Mouse (Mus musculus) CD4-positive, CD25-positive, alpha-beta regulatory T cell, adult 2 months (primary cell): ENCODE results near the gene Upb1.
"Not testable (repeated sequence)": the region's sequence is repeated elsewhere in the genome, so short reads cannot be mapped to it uniquely, and the experiment has no call there.

Experiments used
- DNase-seq: peaks from one replicate; pipeline ENCODE4 v3.0.0-alpha.2; 2012; ENCODE audit warnings: low read depth, low spot score

The Upb1 gene

GRCm38 (mm10) chr10:75451036-75451786 is 50.3 kb downstream of the Upb1 start:
- DNase-seq = no peak

DNA sequence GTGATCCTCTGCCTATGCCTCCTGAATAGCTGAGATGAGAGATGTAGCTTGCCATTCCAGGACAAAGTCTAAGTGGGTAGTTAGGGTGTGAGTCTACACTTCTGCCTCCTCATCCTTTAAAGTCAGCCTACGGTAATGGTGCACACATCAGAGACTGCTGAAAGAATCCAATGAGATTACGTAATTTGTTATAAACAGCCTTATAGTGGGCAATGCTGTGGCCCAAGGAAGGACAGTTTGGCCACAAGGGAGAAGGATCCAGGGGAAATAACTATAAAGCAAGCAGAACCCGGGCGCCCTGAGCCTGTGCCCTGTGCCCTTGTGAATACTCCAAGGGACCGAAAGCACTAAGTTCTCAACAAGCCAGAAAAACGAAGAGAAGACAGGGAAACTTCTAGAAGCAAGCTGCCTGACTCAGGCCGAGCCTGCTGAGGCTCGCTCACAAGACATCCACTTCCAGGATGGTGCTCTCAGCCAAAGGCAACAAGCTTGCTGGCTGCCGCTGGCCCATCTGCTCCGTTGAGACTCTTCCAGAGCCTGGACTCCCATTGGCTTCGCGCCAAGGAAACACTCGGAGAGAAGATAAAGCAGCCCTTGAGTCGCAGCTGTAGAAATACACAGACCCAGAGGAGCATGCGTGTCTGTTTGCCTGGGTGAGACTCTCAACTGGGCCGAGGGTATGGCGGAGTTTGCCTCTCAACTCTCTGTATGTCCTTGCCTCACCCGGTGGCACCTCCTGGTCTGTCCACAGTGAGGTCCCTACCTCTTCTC is 55.3 kb downstream of the Upb1 start:
- DNase-seq = not testable (repeated sequence)

- DNase-seq = no peak
Observed at GRCm38 (mm10) chr10:75457852-75458251, 56.9 kb downstream of the Upb1 start.

DNA sequence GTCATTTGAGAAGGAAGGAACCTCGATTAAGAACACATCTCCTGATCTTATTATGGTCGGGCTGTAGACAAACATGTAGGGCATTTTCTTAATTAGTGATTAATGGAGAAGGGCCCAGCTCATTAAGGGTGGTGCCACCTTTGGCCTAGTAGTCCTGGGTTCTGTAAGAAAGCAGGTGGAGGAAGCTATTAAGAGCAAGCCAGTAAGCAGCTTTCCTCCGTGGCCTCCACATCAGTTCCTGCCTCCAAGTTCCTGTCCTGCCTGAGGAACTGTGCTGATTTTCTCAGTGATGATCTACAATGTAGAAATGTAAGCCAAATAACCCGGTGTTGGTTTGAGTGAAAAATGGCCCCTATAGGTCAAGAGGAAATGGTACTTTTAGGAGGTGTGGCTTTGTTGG is 57.4 kb downstream of the Upb1 start:
- no peak for DNase-seq

GRCm38 (mm10) chr10:75462728-75463127 is 61.8 kb downstream of the Upb1 start:
- DNase-seq = no peak

DNA sequence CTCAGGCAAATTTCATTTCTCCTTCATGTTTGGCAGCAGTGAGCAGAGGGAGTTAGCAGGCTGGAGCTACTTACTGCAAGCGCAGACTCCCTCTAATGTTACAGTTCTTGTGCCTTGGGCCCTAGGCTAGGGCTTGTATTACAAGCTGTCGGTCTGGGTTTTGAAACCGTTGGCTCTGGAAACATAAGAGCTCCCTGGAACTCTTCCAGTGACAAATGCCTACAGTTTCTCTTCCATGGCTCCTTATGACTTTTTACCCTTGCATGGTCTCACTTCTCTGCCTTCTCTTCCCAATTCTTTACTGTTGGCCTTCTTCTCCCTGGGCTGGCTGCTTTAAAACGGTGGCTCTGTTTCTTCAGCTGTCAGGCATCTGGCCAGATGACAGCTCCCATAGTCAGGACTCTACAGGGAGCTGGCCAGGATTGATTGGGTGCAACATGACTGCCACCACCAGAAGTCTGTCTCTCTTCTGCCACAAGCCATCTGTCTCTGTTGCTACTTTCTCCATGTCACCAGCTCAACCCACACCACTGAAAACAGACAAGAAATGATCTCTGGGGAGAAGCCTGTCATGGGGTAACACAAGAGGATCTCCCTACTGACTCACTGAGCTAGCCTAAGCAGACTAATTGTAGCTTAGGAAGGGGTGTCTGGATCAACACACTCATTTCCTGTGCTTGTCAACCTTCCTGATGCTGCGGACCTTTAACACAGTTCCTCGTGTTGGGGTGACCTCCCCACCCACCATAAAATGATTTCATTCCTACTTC is 65.1 kb downstream of the Upb1 start:
- DNase-seq = no peak

DNA sequence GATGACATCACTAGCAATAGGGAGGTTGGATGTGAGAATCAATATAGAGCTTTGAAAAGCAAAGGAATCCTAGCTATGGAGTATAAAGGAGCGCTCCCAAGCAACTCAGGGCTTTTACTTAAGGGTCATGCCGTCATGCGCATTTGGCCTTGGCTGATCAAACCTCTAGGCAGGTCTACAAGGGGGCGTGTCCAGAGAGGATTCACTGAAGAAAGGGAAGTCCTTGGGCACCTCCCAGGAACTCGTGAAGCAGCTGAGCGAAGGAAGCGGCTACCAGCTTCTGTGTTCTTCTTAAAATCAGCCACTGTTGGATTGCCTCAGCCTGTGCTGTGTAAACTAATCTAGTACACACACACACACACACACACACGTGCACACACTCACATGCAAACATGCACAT is 72.5 kb downstream of the Upb1 start:
- DNase-seq = no peak

DNA sequence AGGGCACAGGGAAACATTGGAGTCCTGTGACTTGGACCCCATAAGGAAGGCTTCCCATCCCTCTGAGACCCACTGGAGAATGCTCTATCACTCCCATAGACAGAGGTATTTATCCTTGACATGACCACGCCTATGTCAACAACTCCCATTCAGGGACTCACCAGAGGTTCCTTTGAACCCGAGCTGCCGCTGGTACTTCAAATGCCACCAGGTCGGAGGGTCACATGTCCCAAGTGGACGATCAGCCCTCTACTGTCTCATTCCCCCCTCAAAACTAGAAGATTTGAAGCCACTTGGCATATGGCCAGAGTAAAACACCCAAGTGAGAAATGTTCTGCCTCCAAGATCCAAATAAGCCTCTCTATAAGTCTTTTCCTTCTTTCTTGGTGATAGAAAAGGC is 73.7 kb downstream of the Upb1 start:
- no peak for DNase-seq

DNA sequence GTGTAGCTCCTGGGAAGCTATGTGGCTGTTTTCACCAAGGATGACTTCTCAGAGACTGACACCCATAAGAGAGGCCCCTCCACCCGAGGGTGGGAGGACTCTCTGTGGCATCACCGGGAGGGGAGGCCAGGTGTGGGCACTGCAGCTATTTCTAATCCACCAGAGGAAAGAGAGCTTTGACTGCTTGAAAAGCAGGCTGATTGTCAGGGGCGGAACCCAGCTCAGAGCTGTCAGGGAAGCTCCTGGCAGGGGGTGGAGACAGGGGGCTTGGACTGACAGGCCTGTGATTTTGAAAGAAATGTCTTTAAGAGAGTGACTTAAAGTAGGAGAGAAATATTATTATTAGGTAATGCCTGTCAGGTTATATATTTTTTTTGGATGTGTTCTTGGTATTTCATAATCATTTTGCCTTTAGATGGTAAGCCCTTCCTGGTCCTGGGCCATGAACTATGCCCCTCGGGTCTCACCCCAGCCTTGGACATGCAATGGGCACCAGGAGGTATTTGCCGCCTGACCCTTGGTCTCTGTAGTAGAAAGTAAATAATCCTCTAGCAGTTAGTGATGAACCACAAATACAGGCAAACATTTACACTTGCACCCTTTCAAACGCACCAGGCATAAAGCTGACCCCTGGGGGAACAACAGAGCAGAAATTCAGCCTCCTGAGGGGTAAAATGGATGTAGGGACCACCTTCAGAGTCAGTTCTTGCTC is 74.4 kb downstream of the Upb1 start:
- not testable (repeated sequence) for DNase-seq

DNA sequence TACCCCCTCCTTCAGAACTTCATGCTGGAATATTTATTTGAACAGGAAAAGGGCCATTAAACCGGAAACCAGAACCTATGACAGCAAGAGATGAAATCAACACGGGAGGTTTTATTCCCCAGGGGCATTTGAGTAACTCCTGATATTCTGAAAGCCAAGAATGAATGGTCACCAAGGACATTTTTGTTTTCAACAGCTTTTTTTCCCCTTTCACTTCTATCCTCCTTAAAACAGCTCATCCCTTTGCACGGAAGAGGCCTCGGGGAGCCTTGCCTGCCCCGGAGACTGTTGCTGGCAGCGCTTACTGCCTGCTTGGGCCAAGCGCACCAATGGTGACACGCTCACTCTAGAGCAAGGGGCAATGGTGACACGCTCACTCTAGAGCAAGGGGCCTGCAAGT is 76.1 kb downstream of the Upb1 start:
- no peak for DNase-seq

- no peak for DNase-seq
Observed at GRCm38 (mm10) chr10:75479955-75480354, 79.0 kb downstream of the Upb1 start.

- no peak for DNase-seq
Observed at GRCm38 (mm10) chr10:75481703-75482102, 80.8 kb downstream of the Upb1 start.

GRCm38 (mm10) chr10:75482271-75482670 is 81.4 kb downstream of the Upb1 start:
- no peak for DNase-seq

- no peak for DNase-seq
Observed at GRCm38 (mm10) chr10:75482919-75483483, 82.1 kb downstream of the Upb1 start.

DNA sequence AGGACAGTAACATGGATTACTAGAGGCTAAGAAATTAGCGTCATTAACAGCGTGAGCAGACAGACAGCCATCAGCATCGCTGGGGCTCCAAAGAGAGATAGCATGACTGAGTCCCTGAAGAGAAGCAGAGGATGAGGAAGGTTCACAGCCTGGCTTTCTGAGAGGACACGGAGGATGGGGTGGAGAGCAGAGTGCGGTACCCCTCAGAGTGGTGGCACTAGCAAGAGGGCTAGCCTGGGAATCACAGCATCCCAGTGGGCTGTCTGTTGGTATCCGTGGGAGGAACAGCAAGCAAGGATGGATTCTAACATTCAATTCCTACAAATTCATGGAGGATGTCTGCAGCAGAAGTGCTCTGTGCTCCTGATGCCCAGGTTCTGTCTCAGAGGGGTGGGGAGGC is 83.2 kb downstream of the Upb1 start:
- DNase-seq = no peak

GRCm38 (mm10) chr10:75484767-75485166 is 83.9 kb downstream of the Upb1 start:
- no peak for DNase-seq

DNA sequence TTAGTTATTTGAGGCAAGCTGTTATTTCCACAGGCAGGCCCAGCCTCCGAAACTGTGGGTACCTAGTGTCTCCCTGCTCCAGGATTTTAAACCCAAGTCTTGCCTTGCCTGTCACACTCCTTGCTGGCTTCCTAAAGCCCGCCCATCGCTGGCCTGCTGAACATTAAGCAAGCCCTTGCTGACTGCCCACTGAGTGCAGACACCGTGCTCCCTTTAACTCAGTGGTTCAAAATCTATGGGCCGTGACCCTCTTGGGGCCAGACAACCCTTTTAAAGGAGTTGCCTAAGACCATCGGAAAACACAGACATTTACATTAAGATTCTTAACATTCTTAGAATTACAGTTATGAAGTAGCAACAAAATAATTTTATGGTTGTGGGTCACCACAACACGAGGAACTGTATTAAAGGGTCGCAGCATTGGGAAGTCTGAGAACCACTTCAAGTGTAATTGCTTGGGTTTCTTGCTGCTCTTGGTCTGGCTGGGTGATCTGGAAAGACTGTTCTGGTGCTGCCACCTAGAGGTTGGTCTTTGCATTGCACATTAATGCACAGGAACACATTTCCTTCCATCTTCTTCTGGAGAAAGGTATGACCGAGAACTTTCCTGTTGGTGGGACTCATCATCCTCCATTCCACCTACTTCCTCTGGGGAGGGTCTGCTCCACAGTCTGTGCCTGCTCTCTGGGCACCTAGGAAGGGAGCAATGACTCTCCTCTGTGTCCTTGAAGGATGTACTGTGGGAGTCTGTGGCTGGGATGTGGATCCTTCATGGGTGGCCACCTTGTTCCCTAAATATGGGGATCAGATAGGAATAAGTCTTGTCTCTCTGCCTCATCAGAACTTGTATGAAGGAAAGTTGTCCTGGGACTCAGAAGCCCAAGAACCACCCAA is 85.4 kb downstream of the Upb1 start:
- DNase-seq = peak; percentile 85

- no peak for DNase-seq
Observed at GRCm38 (mm10) chr10:75487131-75487530, 86.2 kb downstream of the Upb1 start.

GRCm38 (mm10) chr10:75489522-75489921 is 88.6 kb downstream of the Upb1 start:
- DNase-seq = no peak

- no peak for DNase-seq
Observed at GRCm38 (mm10) chr10:75490731-75491130, 89.8 kb downstream of the Upb1 start.
